Mouse (Mus musculus): ENCODE results near the gene Atp2c1.

The Atp2c1 gene

GRCm38 (mm10) chr9:105527219-105527618 lies at the start of gene Atp2c1:
TSS of gene Atp2c1 (minus strand) at chr9:105527319.
- no peak for DNase-seq (ENCODE audit: low spot score in 2 of 2)

GRCm38 (mm10) chr9:105557452-105557851 lies 30.3 kb upstream of the Atp2c1 start:
- DNase-seq (ENCODE audit: low spot score in 2 of 2) = no peak

GRCm38 (mm10) chr9:105556141-105556735 lies 29.1 kb upstream of the Atp2c1 start:
- DNase-seq (ENCODE audit: low spot score in 2 of 2) = no peak

GRCm38 (mm10) chr9:105554439-105554807 lies 27.3 kb upstream of the Atp2c1 start:
- no peak for DNase-seq (ENCODE audit: low spot score in 2 of 2)

- no peak for DNase-seq (ENCODE audit: low spot score in 2 of 2)
Measured at GRCm38 (mm10) chr9:105553629-105554438, 26.7 kb upstream of the Atp2c1 start.

GRCm38 (mm10) chr9:105551407-105551806 lies 24.3 kb upstream of the Atp2c1 start:
- DNase-seq (ENCODE audit: low spot score in 2 of 2) = no peak

GRCm38 (mm10) chr9:105549096-105549495 lies 22.0 kb upstream of the Atp2c1 start:
- no peak for DNase-seq (ENCODE audit: low spot score in 2 of 2)

GRCm38 (mm10) chr9:105544013-105544750 lies 17.1 kb upstream of the Atp2c1 start:
- no peak for DNase-seq (ENCODE audit: low spot score in 2 of 2)

- DNase-seq (ENCODE audit: low spot score in 2 of 2) = no peak
Measured at GRCm38 (mm10) chr9:105537473-105537872, 10.4 kb upstream of the Atp2c1 start.

- DNase-seq (ENCODE audit: low spot score in 2 of 2) = no peak
Measured at GRCm38 (mm10) chr9:105536877-105537276, 9.8 kb upstream of the Atp2c1 start.

- no peak for DNase-seq (ENCODE audit: low spot score in 2 of 2)
Measured at GRCm38 (mm10) chr9:105525355-105525754, 1.8 kb downstream of the Atp2c1 start.

- no peak for DNase-seq (ENCODE audit: low spot score in 2 of 2)
Measured at GRCm38 (mm10) chr9:105523038-105523437, 4.1 kb downstream of the Atp2c1 start.

- no peak for DNase-seq (ENCODE audit: low spot score in 2 of 2)
Measured at GRCm38 (mm10) chr9:105522063-105522462, 5.1 kb downstream of the Atp2c1 start.

GRCm38 (mm10) chr9:105520776-105521552 lies 6.2 kb downstream of the Atp2c1 start:
- peak; percentile 21 to 64 for DNase-seq (ENCODE audit: low spot score in 2 of 2)

GRCm38 (mm10) chr9:105519278-105519883 lies 7.7 kb downstream of the Atp2c1 start:
- no peak for DNase-seq (ENCODE audit: low spot score in 2 of 2)

GRCm38 (mm10) chr9:105503690-105504089 lies 23.4 kb downstream of the Atp2c1 start:
- DNase-seq (ENCODE audit: low spot score in 2 of 2) = no peak

GRCm38 (mm10) chr9:105502389-105502788 lies 24.7 kb downstream of the Atp2c1 start:
- no peak for DNase-seq (ENCODE audit: low spot score in 2 of 2)

- peak; percentile 58 to 69 for DNase-seq (ENCODE audit: low spot score in 2 of 2)
Measured at GRCm38 (mm10) chr9:105495316-105496174, 31.6 kb downstream of the Atp2c1 start.

GRCm38 (mm10) chr9:105494553-105495315 lies 32.4 kb downstream of the Atp2c1 start:
- DNase-seq (ENCODE audit: low spot score in 2 of 2) = peak; percentile 96 to 99

GRCm38 (mm10) chr9:105492744-105493143 lies 34.4 kb downstream of the Atp2c1 start:
- no peak for DNase-seq (ENCODE audit: low spot score in 2 of 2)

Data from spleen, postnatal 4 days (tissue).